Mouse (Mus musculus) frontal cortex, postnatal 25 days (tissue): ENCODE results near the gene Cd2.

Experiments used
- DNase-seq, 2 experiments: peaks; one replicate each; pipeline ENCODE4 v3.0.0; 2022; ENCODE audit warnings: low spot score in 2 of 2

Cd2 gene

DNA sequence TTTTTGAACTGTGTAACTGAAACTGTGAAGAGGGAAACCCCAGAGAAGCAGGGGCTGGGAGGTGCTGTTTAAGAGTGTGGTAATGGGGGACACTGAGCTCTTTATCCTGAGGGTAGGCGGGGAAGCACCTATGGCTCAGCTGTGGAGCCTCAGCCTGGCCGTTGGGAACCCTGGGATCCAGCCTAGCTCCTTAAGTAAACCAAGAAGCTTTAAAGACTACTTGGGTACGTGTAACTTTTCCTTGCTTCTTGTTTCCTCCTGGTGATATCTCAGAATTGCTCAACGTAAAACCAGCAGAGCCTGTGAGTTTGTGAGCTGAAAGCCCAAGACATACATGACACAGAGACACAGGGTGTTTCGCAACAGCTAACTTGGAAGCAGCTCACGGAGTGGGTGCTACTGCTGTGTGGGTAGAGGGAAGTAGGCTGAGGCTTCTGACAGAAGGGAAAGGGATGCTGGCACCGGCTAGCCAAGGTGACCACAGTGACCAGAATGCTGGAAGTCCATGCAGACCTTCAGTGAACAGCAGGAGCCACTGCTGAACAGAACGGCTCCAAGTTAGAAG lies 5.9 kb upstream of the Cd2 start:
- no peak for DNase-seq

DNA sequence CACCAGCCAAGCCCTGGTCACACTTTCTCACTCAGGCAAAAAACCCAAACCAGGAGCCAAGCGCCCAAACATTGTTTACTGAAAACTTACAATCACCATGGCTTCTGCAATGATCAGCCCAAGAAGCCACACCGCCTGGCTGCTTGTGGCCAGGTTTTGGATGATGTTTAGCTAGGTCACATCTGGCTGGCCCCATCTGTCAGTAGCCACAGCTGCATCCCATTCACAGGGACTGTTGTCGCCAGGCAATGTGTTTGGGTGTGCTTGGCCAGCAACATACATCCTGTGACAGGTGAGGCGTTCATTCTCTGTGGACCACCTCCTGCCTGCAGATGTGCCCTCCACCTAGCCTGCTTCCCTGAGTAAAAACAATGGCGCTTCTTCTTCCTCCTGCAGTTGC lies 4.9 kb upstream of the Cd2 start:
- DNase-seq: no peak

DNA sequence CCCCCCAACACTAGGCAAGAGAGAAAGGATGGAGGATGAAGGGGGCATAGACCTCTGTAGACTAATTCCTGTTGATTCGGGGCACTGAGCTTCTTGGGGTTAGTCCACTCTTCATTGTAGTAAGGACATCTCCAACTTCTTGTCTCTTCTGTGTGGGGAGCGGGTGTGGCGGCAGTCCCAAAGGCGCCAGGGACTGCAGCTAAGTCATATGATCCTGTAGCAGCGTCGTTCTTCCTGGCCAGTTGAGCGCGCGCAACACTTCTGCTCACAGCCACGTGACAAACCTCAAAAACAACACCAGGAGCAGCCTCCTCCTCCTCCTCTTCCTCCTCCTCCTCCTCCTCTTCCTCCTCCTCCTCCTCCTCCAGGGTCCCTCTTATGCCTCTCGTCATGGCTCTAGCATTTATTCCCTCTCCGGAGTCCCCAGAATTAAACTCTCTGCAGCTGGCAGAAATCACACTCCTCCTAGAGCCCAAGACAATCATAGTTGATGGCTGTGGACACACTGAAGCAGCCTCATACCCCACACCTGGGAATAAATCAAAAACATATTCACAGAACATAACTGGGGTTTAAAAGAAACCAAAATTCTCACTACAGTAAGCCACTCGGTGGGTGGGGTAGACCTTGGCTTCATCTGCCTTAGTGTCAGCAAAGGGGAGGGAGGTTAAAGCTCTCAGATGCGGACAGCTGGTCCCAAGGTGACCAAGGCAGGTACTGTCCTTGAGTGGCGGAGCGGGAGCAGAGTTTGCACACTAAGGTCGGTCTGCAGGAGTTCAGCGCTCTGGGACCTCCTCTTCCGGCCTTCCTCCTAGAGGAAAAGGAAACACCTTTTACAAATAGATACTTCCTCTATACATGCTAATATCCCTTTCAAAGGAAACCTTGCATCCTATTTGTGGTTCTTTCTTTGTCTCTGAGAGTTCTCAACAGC lies 3.1 kb upstream of the Cd2 start:
- no peak for DNase-seq

DNA sequence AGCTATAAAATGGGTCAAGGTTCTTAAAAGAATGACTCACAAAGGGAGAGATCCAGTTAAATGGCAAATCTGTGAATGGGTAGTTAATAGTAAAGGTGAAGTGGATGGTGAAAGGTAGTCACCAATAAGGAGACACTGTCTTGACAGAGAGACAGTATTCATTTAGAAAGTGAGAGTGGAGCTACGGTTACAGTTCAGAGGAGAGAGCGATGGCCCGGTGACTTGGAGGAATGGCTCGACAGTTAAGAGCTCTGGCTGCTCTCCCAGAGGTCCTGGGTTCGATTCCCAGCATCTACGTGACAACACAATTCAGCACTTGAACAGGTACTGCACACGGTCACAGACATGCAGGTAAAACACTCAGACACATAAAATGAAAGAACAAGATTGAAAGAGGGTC lies 2.3 kb upstream of the Cd2 start:
- DNase-seq: no peak

DNA sequence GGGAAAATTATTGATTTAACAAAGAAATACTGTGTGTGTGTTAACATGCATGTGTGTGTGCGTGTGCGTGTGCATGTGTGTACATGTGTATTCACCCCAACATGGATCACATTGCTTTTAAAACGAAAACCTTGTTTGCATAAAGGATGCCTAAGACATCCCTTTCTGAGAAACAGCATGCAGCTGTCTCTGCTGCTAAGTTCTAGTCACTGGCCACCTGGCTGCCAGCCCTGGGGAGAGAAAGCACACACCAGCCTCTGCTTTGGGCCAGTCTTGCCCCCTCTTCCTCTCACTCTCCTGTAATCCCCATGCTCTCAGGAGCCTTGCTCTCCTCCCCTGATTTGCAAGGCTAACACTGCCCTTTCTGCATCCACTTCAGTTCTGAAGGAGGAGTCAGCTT lies 1.7 kb upstream of the Cd2 start:
- DNase-seq: no peak

DNA sequence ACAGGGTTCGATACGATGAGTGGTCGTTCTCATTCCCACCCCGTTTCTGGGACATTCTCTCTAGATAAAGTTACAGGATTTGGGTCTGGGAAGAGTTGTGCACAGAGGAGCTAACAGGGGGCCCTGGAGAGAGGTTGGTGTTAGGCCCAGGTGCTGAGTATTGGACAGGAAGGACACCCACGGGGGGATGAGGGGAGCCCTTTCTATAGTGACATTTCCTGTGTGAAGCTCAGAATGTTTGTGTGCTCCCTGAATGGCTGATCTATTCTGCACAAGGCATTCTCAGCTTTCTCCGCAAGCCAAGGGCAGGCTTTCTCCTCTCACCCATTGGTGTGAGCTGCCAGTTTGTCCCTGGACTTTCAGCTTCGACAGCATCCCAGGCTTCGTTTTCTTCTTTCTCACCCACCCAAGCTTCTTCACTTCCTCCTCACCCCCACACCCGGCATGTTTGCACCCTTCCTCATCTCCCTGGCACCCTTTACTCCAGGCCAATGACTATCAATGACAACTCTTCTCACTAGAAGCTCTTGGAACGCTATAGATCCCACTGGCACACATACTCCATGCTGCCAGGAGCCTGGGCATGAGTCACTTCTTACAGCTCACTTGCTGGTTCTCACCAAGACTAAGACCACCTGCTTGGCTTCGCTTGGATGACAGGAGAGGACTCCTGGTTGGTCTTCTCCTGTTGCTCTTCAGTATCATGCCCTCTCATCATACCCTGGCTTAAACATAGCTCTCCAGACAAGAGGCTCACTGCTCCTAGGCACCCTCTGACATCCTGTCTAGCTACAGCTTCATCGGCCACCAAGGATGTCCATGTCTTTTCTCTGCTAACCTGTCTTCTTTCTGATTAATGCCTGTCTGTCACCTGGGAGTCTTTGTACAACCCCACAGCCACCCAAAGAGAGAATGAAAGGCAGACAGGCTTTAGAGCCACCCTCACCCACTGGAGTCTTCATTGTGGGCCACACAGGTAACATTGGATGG lies 1.1 kb downstream of the Cd2 start:
- DNase-seq: no peak

DNA sequence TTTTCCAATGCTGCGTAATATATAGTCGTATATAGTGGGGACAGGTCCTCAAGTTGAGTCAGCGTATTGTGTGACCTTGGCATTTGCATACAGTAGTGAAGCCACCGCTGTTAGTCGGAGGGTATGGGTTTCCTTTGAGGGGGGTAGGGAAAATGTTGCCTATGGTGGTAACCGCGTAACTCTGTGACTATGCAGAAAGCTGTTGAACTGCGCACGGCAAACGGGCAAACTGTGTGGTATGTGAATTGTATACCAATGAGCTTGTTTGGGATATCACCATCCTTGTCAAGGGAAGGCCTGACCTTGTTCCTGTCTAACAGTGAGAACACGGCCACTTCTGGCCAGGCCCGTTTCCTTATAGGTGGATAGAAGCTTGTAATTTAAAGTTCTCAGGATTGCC lies 1.9 kb downstream of the Cd2 start:
- no peak for DNase-seq

DNA sequence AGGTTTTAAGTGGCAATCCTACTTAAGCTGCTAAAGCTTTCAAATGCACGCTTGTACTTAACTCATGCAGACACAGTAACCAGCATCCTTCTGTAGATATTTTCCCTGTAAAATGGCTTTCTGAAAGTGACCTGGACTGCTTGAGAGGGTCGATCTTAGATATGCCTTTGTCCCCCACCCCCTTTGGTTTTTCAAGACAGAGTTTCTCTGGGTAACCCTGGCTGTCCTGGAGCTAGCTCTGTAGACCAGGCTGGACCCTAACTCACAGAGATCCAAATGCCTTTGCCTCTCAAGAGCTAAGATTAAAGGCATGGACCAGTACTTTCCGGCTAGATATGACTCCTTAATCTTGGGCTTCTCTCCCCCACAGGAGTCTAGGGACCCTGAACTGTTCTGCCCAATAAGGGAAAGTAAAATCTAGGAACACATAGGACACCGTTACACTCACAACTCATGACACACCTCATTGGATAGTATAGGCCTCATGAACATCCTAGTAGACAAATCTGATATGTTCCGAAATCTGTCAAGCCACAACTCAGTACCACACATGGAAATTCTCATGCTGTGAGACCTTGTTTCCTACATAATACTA lies 2.6 kb downstream of the Cd2 start:
- DNase-seq: no peak

DNA sequence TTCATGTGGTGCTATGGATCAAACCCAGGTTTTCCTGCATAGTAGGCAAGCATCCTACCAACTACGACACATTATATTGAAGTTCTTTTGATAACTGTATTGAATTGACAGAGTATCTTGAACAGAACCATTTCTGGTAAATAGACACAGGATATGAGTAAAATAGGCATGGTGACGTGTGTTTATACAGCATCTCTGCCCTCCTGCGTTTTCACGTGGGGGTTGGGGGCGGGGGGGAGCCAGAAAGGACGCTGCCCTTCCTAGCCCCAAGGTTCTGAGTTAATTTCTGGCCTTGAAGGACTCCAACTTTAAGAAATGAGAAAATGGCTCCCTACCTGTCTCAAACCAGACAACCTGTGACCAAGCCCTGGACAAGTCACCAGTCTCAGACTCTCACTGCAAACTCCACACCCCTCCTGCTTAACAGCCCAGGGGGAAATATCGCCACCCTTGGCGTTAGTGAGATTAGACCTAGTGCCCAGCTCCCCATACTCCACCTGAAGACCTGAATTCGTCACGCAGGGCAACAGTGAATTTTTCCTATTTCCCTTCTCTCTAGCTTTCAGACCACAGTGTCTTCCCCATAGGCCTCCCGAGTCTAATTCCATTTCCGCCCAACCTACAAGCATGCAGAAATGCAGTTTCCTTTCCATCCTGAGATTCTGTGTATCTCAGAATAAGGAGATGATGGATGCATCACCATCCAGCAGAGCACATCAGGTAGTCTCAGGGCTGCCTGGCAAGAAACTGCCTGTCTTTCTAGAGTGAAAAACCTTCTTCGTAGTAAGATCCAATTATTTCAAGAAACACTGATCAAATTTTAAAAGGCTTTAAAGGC lies 3.7 kb downstream of the Cd2 start:
- no peak for DNase-seq

DNA sequence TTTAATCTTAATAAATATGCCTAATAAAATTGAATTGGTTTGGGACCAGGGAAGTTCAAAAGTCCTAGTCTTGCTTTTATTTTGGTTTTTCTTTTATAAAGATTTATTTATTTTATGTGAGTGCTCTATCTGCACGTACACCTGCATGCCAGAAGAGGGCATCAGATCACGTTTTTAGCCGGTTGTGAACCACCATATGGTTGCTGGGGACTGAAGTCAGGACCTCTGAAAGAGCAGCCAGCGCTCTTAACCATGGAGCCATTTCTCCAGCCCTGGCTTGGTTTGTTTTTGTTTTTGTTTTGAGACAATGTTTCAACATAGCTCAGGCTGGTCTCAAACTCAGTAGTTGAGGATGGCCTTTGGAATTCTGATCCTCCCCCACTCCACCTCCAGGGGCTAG lies 4.3 kb downstream of the Cd2 start:
- DNase-seq: no peak

DNA sequence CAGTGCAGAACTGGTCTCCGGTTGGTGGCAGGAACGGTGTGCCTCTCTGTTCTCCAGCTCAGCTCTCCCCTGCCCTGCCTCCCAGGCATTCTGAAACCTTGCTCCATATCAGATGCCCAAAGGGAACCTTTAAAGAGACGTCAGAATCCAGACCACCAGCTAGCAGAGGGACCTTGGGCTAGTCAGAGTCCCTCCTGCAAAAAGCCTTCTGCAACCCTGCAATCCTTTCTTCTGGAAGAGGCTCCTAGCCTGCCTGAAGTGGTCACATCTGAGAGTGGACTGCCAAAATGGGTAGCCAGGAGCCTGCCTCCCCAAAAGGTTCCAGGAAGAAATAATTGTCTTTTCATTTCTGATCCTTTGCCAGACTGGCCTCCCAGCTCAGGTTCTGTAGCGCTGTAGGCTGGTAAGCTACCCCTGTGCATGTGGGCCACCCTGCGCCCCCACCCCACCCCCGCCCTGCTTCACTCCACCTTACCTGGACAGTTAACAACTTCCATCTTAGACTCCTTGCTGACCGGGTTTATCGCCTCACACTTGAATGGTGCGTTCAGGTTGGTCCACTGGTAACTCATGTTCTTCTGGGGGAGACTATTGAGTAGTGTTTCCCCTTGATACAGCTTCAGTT lies 5.1 kb downstream of the Cd2 start:
- no peak for DNase-seq

DNA sequence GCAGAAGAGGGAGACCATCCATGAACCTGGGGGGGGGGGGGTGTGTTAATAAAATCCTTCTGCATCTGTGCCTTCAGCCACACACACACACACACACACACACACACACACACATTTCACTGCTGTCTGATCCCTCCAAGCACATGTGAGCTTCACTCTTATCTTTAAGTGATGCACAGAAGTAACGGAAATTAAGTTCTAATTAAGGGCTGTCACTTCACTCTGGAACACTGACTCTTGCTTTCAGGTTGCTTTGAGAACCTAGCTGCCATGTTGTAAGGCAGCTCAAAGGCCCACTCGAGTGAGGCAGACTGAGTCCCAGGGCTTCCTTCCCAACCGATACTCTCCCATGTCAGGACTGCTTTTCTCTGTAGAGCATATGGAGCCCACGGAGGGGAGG lies 5.9 kb downstream of the Cd2 start:
- DNase-seq: no peak

DNA sequence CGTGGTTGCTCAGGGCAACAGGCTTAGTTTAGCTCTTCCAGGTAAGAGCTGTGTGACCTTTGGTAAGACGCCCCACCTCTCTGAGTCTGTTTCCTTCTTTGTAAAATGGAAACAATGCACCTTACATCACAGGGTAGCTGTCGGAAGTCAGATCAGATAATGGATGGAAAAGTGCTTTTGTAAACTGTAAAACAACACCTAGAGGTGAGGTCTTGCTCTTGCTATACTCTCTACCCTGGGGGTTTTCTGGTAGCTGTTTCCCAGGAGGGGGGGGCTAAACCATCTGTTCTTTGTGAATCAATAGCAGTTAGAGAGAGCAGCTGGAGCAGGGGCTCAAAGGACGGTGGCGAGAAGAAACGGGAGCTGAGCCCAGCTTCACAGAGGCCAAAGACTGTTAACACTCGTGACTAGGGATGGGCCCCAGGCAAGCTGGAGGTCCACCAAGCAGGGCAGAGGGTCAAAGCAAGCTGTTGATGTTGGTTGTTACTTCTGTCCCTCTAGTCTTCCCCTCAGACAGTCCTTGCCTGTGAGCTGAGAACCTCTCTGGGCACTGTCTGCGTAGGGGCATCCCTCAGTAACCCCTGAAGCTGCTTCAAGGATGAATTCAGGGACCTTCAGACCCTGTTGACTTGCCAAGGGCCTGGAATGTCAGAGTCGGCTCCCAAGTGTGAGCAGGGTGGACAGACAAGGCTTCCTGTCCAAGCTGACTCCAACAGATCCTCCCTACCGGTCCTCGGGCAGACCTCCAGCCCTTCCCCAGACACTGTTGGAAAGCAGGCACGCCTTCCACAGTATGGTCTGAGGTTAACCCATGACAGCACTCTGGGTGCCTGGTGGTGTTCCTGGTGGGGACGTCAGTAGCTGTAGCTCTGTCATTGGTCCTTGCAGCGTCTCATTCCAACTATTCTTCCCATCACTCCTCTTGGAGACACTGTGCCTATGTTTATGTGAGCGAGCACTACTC lies 7.1 kb downstream of the Cd2 start:
- no peak for DNase-seq

DNA sequence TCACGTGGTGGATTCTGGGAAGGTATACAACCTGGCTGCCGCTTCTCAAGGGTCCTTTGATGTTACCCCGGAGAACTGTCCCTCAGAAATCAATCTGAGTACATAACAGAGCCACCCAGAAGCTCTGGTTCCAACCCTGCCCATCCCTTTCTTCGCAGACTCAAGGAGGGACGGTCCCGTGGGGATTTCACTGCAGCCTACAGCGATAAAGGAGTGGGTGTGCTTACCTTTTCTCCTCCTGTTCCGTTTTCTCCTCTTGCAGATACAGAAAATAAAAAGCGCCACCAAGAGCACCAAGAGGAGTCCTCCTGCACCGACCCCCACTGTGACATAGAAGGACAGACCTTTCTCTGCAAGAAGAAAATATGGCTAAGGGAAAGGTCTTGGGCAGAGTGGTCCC lies 8.2 kb downstream of the Cd2 start:
- DNase-seq: no peak

DNA sequence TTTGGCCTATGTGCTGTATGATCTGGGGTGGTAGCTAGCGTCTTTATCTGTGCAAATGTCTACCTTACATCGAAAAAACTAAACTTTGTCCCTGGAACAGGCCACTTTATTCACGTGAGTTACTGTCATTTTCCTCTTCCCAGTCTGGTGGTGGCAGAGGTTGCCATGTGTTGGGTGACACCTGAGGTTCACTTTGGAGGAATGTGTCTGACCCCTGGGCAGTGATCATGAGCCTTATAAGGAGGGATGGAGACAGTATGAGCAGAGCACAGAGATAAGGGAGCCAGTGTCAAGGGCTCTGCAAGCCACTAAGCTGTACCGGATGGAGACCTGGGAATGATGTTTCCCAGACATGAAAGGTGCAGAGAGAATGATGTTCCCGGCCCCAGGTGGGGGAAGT lies 9.3 kb downstream of the Cd2 start:
- no peak for DNase-seq

DNA sequence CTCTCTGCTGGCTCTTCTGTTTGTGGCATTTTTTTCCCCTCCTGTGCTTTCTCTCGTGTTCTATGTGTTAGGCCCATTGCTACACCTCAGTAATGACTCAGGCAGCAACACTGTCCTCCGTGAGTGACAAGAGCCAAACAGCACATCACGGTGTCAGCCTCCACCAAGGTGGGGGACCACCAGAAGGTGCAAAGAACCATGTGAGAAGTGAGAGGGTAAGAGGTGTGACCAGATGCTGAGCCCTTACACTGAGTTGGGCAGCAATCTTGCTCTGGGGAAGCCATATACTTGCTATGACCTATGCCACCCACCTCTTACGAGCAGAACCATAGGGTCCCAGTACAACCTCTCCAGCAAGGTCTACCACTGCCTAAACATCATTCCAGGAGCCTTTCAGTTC lies 9.9 kb downstream of the Cd2 start:
- no peak for DNase-seq

DNA sequence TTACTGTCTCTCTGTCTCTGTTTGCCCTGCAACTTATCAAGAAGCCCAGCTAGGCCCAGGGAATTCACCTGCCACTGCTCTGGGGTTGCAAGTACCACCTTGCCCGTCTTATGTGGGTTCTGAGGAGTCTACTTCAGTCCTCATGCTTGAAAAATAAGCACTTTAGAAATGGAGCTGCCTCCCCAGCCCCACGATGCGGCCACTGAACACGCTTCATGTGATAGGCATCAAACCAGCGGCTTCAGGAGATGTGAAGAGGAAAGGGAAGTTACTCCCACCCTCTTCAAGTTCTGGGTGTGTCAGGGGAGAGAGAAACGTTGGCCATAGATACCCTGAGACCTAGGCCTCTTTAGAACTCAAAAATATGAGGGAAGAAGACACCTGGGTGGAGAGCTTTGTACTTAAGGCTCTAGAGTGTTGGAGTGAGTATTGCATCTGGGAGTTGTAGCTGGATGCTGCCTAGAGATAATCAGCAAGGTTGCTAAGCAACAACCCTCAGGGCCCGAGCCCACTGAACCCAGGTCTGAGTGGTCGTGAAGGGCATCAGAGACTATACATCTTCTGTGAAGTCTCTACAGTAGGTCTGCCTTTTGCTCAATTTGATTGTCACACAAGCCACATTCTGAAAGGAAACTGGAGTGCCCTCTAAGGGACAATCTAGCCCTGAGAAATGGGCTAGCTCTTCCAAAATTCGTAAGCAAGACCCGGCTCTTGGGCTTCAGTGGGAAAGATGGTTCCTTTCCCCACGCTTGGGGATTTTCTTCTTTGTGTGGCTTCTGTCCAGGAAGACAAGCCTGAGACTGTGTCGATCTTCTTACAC lies 11.0 kb downstream of the Cd2 start:
- no peak for DNase-seq

DNA sequence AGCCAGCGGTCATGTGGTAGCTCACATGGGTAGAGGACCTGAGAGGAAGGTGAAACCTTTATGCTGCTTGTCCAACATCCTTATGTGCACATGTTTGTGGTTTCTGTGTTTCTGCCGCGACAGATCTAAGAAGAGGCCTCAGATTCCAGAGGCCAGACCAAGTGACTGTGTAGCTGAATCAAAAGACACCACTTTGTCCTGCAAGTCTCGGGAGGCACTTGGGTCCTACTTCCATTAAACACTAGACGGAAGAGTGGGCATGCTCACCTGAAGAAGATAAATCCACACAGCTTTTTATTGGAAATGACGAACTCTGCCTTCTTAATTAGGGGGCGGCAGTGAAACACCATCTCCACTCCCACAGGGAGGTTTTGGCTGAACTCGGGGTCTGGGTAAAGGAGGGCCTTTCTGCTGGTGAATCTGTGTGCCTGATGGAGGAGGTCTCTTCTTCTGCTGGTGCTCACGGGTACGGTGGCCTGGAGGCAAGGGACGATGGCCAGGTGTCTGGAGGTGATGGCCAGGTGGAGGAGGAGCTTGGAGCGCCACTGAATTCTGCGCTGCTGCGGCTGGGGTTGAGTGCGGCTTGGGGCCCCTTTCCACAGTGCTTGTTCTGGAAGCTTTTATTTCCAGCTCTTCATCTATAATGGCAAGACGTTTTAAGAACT lies 12.0 kb downstream of the Cd2 start:
- DNase-seq: no peak
